Mouse (Mus musculus) adrenal gland, adult 8-10 months (tissue): ENCODE measurements around the gene Arhgap30. TPM values are rescaled to one million over a fixed set of nuclear protein-coding genes. Genes with fewer than 3 reads are reported as not detected.

Experiments
- total RNA-seq, 4 experiments: library from RNA; stranded (reverse); gene quantifications; 2 replicates each; pipeline ENCODE4 v1.2.4; 2022

Arhgap30 gene
- total RNA-seq, 4 experiments from 2014 or later, result 3.4 to 7.5 (median 5.5) TPM

Other genes with a start within 250 kb of the Arhgap30 start
- 100 to 1,000 TPM; 324 to 440 (median 382) TPM for gene Sdhc, start 238.4 kb upstream of the Arhgap30 start, total RNA-seq
- gene Mpz, start 238.2 kb upstream of the Arhgap30 start, total RNA-seq, result 1 to 10 TPM in 2 of 4 experiments, under 1 TPM in 2; 0.43 to 1.4 (median 1.2) TPM
- gene Pcp4l1, start 192.7 kb upstream of the Arhgap30 start, total RNA-seq, result 10 to 100 TPM; 55.7 to 66.0 (median 59.2) TPM
- under 1 TPM in 2 of 4 experiments, not detected in 2; 0.13 to 0.15 TPM for gene Nr1i3, start 175.0 kb upstream of the Arhgap30 start, total RNA-seq
- gene Tomm40l, start 166.4 kb upstream of the Arhgap30 start, total RNA-seq, result 10 to 100 TPM; 39.1 to 49.2 (median 46.0) TPM
- 1 to 10 TPM; 2.0 to 6.4 (median 4.3) TPM for gene Apoa2, start 163.9 kb upstream of the Arhgap30 start, total RNA-seq
- gene Fcer1g, start 154.6 kb upstream of the Arhgap30 start, total RNA-seq, result 10 to 100 TPM; 21.8 to 34.4 (median 28.3) TPM
- gene Adamts4, start 138.5 kb upstream of the Arhgap30 start, total RNA-seq, result under 1 TPM; 0.46 to 0.80 (median 0.60) TPM
- gene Ndufs2, start 137.6 kb upstream of the Arhgap30 start, total RNA-seq, result 100 to 1,000 TPM; 609 to 713 (median 672) TPM
- gene B4galt3, start 118.6 kb upstream of the Arhgap30 start, total RNA-seq, result 10 to 100 TPM; 28.5 to 44.8 (median 43.0) TPM
- gene Ppox, start 107.8 kb upstream of the Arhgap30 start, total RNA-seq, result 10 to 100 TPM; 39.7 to 86.2 (median 65.6) TPM
- 10 to 100 TPM; 39.3 to 64.7 (median 52.0) TPM for gene Usp21, start 101.0 kb upstream of the Arhgap30 start, total RNA-seq
- gene Ufc1, start 93.9 kb upstream of the Arhgap30 start, total RNA-seq, result 100 to 1,000 TPM; 179 to 200 (median 194) TPM
- 10 to 100 TPM; 31.0 to 45.9 (median 36.7) TPM for gene Dedd, start 59.8 kb upstream of the Arhgap30 start, total RNA-seq
- gene Nit1, start 43.3 kb upstream of the Arhgap30 start, total RNA-seq, result 100 to 1,000 TPM in 1 of 4 experiments, 10 to 100 TPM in 3; 81.4 to 103 (median 89.6) TPM
- 100 to 1,000 TPM in 2 of 4 experiments, 10 to 100 TPM in 2; 76.7 to 184 (median 115) TPM for gene Pfdn2, start 43.3 kb upstream of the Arhgap30 start, total RNA-seq
- 10 to 100 TPM in 1 of 4 experiments, 1 to 10 TPM in 3; 1.7 to 13.1 (median 6.2) TPM for gene Klhdc9, start 28.2 kb upstream of the Arhgap30 start, total RNA-seq
- gene Nectin4, start 18.9 kb upstream of the Arhgap30 start, total RNA-seq, result under 1 TPM; 0.10 to 0.54 (median 0.31) TPM
- 10 to 100 TPM; 61.4 to 94.4 (median 75.4) TPM for gene Usf1, start 22.4 kb downstream of the Arhgap30 start, total RNA-seq
- gene Tstd1, start 29.9 kb downstream of the Arhgap30 start, total RNA-seq, result 1 to 10 TPM; 1.7 to 8.1 (median 5.3) TPM
- 10 to 100 TPM; 26.4 to 53.3 (median 39.5) TPM for gene F11r, start 48.6 kb downstream of the Arhgap30 start, total RNA-seq
- gene Alyref2, start 114.5 kb downstream of the Arhgap30 start, total RNA-seq, result 1 to 10 TPM; 6.0 to 9.4 (median 7.0) TPM
- not detected for gene Itln1, start 146.3 kb downstream of the Arhgap30 start, total RNA-seq
- 1 to 10 TPM in 2 of 4 experiments, under 1 TPM in 2; 0.71 to 1.3 (median 0.97) TPM for gene Cd244a, start 170.2 kb downstream of the Arhgap30 start, total RNA-seq
- gene Ly9, start 218.5 kb downstream of the Arhgap30 start, total RNA-seq, result 1 to 10 TPM in 3 of 4 experiments, under 1 TPM in 1; 0.64 to 3.2 (median 2.1) TPM